Mouse (Mus musculus) olfactory bulb, adult 2 months (tissue): ENCODE data around the gene Dnmt1.

ENCODE experiments used
- CTCF ChIP-seq: fragments of 200-500 bp; IDR thresholded peaks from 2 replicates; pipeline ENCODE4 v1.5.1; 2012; ENCODE audit warnings: low read depth, mild to moderate bottlenecking, low read length, moderate library complexity; ENCODE audit not compliant: insufficient read depth
- POLR2A ChIP-seq: fragments of 200-500 bp; IDR thresholded peaks from 2 replicates; pipeline ENCODE4 v1.6.1; 2012; ENCODE audit warnings: mild to moderate bottlenecking, low read depth, low read length, moderate library complexity; ENCODE audit not compliant: insufficient read depth

DNA sequence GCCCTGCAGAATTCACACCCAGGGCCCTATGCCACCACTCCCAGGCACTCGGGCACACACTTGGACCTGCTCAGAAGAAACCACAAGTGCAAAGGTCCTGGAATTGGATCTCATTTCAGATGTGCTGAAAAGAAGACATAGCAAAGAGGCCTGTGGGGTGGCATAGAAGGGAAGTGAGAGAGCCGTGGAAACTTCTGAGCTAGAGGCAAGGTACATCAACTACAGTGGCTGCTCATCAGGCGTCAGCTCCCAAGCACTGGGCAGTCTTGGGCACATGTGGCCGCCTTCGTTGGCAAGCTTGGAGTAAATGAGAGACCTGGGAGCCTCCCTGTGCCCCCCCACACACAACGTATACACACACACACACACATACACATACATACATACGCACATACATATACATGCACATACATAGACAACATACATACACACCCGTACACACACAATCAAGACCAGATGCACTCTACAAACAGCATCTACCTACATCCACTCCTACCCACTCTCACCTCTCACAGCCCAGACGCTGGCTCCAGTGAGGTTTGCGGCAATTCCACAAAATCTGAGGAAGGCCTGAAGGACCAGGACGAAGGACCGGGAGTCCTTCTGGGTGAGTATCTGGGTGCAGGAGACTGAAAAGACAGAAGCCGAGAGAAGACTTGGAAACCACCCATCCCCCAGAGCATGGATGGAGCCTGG lies 80.4 kb downstream of the Dnmt1 start, which contains the start of gene Angptl6:
- TF ChIP-seq CTCF: no peak
- no peak for TF ChIP-seq POLR2A
